Mouse (Mus musculus) inflammation-experienced regulatory T-cells, adult 6 months (primary cell): ENCODE measurements around the gene Chst15. TPM values are rescaled to one million over a fixed set of nuclear protein-coding genes. Genes with fewer than 3 reads are reported as not detected.

ENCODE experiments used
- ATAC-seq: one replicate; pipeline ENCODE4 v1.8.0; 2017
- polyA plus RNA-seq, 3 experiments: library from polyadenylated mRNA; unstranded; fragments of 100-300 nt; shearing (Covaris generic); gene quantifications; one replicate each; pipeline ENCODE4 v1.2.1; 2017

Chst15 gene
- polyA plus RNA-seq, 3 experiments from 2014 or later = 0.88 to 6.2 (median 4.8) TPM

GRCm38 (mm10) chr7:132223452-132224141 lies 93.4 kb downstream of the Chst15 start:
- ATAC-seq = no peak

- no peak for ATAC-seq
These were observed 103.0 kb downstream of the Chst15 start for GRCm38 (mm10) chr7:132214031-132214430.

- ATAC-seq = no peak
These were observed 103.6 kb downstream of the Chst15 start for GRCm38 (mm10) chr7:132213460-132213859.

GRCm38 (mm10) chr7:132211920-132212701 lies 104.9 kb downstream of the Chst15 start:
- no peak for ATAC-seq

- ATAC-seq = no peak
These were observed 106.4 kb downstream of the Chst15 start for GRCm38 (mm10) chr7:132210616-132211015.

GRCm38 (mm10) chr7:132208946-132209651 lies 107.9 kb downstream of the Chst15 start:
- no peak for ATAC-seq

GRCm38 (mm10) chr7:132204073-132204612 lies 112.9 kb downstream of the Chst15 start:
- no peak for ATAC-seq

- no peak for ATAC-seq
These were observed 117.3 kb downstream of the Chst15 start for GRCm38 (mm10) chr7:132199686-132200085.

- no peak for ATAC-seq
These were observed 118.2 kb downstream of the Chst15 start for GRCm38 (mm10) chr7:132198806-132199205.

- no peak for ATAC-seq
These were observed 119.1 kb downstream of the Chst15 start for GRCm38 (mm10) chr7:132197817-132198475.

- ATAC-seq = no peak
These were observed 120.4 kb downstream of the Chst15 start for GRCm38 (mm10) chr7:132196581-132196980.

- no peak for ATAC-seq
These were observed 123.4 kb downstream of the Chst15 start for GRCm38 (mm10) chr7:132193606-132194005.

GRCm38 (mm10) chr7:132187456-132187855 lies 129.6 kb downstream of the Chst15 start:
- ATAC-seq = no peak

Other genes with a start within 250 kb of the Chst15 start
- not detected for gene Cpxm2, start 162.5 kb downstream of the Chst15 start, polyA plus RNA-seq